Mouse (Mus musculus) induced T-regulatory cell, adult 2 months (primary cell): ENCODE measurements at regions not wholly inside any gene's neighbourhood (a gene's known extent, or its start where the extent isn't known, plus 50 kb on each side); places are given as distances from the start of the nearest gene placed in this dataset.

Experiments
- DNase-seq: peaks from one replicate; pipeline ENCODE4 v3.0.0-alpha.2; 2012; ENCODE audit warnings: low read depth

- no peak for DNase-seq
Measured at GRCm38 (mm10) chr1:88891041-88891440, 179.2 kb upstream of the Sh3bp4 start.

GRCm38 (mm10) chr1:88902426-88902825, 167.8 kb upstream of the Sh3bp4 start:
- no peak for DNase-seq

- DNase-seq = no peak
Measured at GRCm38 (mm10) chr1:88907766-88908463, 162.3 kb upstream of the Sh3bp4 start.

- no peak for DNase-seq
Measured at GRCm38 (mm10) chr1:88908683-88909082, 161.5 kb upstream of the Sh3bp4 start.

- no peak for DNase-seq
Measured at GRCm38 (mm10) chr1:88909314-88909713, 160.9 kb upstream of the Sh3bp4 start.

GRCm38 (mm10) chr1:88909864-88910573, 160.2 kb upstream of the Sh3bp4 start:
- no peak for DNase-seq

GRCm38 (mm10) chr1:88911724-88912123, 158.5 kb upstream of the Sh3bp4 start:
- no peak for DNase-seq

- no peak for DNase-seq
Measured at GRCm38 (mm10) chr1:88916531-88917050, 153.6 kb upstream of the Sh3bp4 start.

GRCm38 (mm10) chr1:88921401-88921800, 148.8 kb upstream of the Sh3bp4 start:
- no peak for DNase-seq

GRCm38 (mm10) chr1:88923791-88924581, 146.2 kb upstream of the Sh3bp4 start:
- no peak for DNase-seq

GRCm38 (mm10) chr1:88935191-88935590, 135.0 kb upstream of the Sh3bp4 start:
- DNase-seq = no peak

- DNase-seq = no peak
Measured at GRCm38 (mm10) chr1:88935779-88936178, 134.4 kb upstream of the Sh3bp4 start.

GRCm38 (mm10) chr1:88937327-88937726, 132.9 kb upstream of the Sh3bp4 start:
- no peak for DNase-seq

- no peak for DNase-seq
Measured at GRCm38 (mm10) chr1:88938458-88938857, 131.8 kb upstream of the Sh3bp4 start.

GRCm38 (mm10) chr1:88943039-88943438, 127.2 kb upstream of the Sh3bp4 start:
- no peak for DNase-seq

- no peak for DNase-seq
Measured at GRCm38 (mm10) chr1:88945868-88946267, 124.3 kb upstream of the Sh3bp4 start.

GRCm38 (mm10) chr1:88946374-88946773, 123.8 kb upstream of the Sh3bp4 start:
- no peak for DNase-seq

GRCm38 (mm10) chr1:88949911-88950310, 120.3 kb upstream of the Sh3bp4 start:
- no peak for DNase-seq

- DNase-seq = no peak
Measured at GRCm38 (mm10) chr1:88953516-88953915, 116.7 kb upstream of the Sh3bp4 start.

- DNase-seq = no peak
Measured at GRCm38 (mm10) chr1:88954784-88955183, 115.4 kb upstream of the Sh3bp4 start.

- DNase-seq = no peak
Measured at GRCm38 (mm10) chr1:88957061-88957460, 113.2 kb upstream of the Sh3bp4 start.

GRCm38 (mm10) chr1:88959715-88960114, 110.5 kb upstream of the Sh3bp4 start:
- DNase-seq = no peak

- DNase-seq = no peak
Measured at GRCm38 (mm10) chr1:88960142-88960541, 110.1 kb upstream of the Sh3bp4 start.
